Mouse (Mus musculus) midbrain, embryonic 11.5 days (tissue): ENCODE measurements around the gene Large1. TPM values are rescaled to one million over a fixed set of nuclear protein-coding genes. Genes with fewer than 3 reads are reported as not detected.
"Not testable (repeated sequence)": the region's sequence is repeated elsewhere in the genome, so short reads cannot be mapped to it uniquely, and the experiment has no call there.

Experiments used
- ATAC-seq: fragments of 200-750 bp; cut with Nextera tagmentation; 2 replicates; pipeline ENCODE4 v1.8.0; 2017; ENCODE audit warnings: moderate TSS enrichment, moderate library complexity; ENCODE audit not compliant: low FRiP score
- DNase-seq: peaks from one replicate; pipeline ENCODE4 v3.0.0; 2015; ENCODE audit warnings: low spot score; ENCODE audit errors: missing footprints
- H3K27ac ChIP-seq: fragments of 300-500 bp; sonication (generic); 2 replicates; pipeline ENCODE4 v1.5.1; 2014; ENCODE audit warnings: low read depth, low read length
- H3K27me3 ChIP-seq: fragments of 300-500 bp; sonication (generic); 2 replicates; pipeline ENCODE4 v1.6.1; 2014; ENCODE audit warnings: mild to moderate bottlenecking, low read length, moderate library complexity, mixed read lengths; ENCODE audit not compliant: control insufficient read depth, insufficient read depth
- H3K36me3 ChIP-seq: fragments of 300-500 bp; sonication (generic); 2 replicates; pipeline ENCODE4 v1.6.1; 2014; ENCODE audit warnings: mild to moderate bottlenecking, low read length, moderate library complexity, mixed read lengths; ENCODE audit not compliant: control insufficient read depth, insufficient read depth
- H3K4me1 ChIP-seq: fragments of 300-500 bp; sonication (generic); 2 replicates; pipeline ENCODE4 v1.6.1; 2014; ENCODE audit warnings: low read length; ENCODE audit not compliant: control insufficient read depth, insufficient read depth
- H3K4me2 ChIP-seq: fragments of 300-500 bp; sonication (generic); 2 replicates; pipeline ENCODE4 v1.6.1; 2014; ENCODE audit warnings: mild to moderate bottlenecking, moderate library complexity
- H3K4me3 ChIP-seq: fragments of 300-500 bp; sonication (generic); 2 replicates; pipeline ENCODE4 v1.5.1; 2014; ENCODE audit warnings: low read depth, low read length
- H3K9ac ChIP-seq: fragments of 300-500 bp; sonication (generic); 2 replicates; pipeline ENCODE4 v1.6.1; 2014; ENCODE audit warnings: low read length
- H3K9me3 ChIP-seq: fragments of 300-500 bp; sonication (generic); 2 replicates; pipeline ENCODE4 v1.6.1; 2016; ENCODE audit warnings: low read length; ENCODE audit not compliant: control insufficient read depth
- WGBS: fragments of 180-500 bp; shearing (Covaris S2); extraction: QIAGEN DNeasy Blood & Tissue Kit; methylation state at CpG from one replicate; pipeline ENCODE4 v1.1.7; 2014; 5-methylcytosine and 5-hydroxymethylcytosine counted together
- polyA plus RNA-seq: library from polyadenylated mRNA; unstranded; fragments of >200 nt; fragmentation: Nextera tagmentation; extraction: Ambion mirVana; gene quantifications from 2 replicates; pipeline ENCODE4 v1.2.1, GENCODE M21; 2014

The Large1 gene
- polyA plus RNA-seq, 1 experiment from 2014 or later: 8.4 TPM

DNA sequence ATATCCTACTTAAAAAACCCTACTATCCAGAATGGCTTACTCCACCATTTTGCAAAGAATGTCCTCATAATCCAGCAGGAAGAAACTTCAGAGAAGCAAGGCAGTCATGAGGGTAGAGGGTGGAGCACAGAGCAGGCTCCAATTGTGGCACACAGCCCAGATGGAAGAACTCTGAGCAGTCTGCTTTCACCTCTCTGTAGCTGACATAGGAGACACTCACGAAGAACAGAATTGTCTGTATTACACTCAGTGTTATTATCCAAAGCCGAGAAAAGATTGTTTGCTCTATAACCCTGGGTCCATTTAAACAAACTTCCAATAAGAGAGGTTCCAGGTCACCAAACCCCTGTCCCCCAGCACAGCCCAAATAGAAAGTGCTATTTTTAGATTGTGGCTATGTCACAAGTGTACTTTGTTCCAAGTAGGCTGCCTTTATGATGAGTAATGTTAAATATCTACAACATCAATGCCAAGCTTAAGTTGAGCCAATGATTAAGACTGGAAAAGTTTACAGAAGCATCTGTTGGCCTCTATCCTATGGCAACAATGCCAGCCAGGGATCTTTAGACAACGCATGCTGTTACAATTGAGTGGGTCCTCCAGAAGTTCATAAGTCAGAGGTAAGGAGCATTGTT lies 10.5 kb downstream of the Large1 start:
- 93% methylated on average over 3 of the region's 3 CpGs for WGBS
- DNase-seq: no peak

DNA sequence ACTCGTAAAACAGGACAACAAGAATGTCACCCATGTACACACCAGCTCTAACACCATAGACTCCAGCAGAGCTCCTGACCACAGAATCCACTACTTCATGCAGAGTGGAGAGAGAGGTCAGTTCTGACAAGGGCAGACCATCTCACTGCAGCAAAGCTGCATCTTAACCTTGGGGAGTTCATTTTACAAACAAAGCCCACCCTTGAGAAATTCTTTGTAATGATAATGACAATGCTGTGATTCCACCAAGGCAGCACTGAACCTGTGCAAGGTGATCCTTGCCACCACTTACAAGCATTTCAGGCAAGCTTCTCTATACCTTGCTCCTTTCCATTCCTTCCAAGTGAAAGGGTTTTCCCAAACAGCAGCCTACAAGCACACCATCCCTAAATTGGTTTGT lies 16.5 kb downstream of the Large1 start:
- Histone ChIP-seq H3K9me3 (no peaks in the 10 kb centered on the region), H3K4me1 (no peaks in the 10 kb centered on the region), H3K4me2 (no peak overlapping the region), H3K4me3 (no peak overlapping the region), H3K27me3 (no peaks in the 10 kb centered on the region), H3K9ac (no peak overlapping the region), H3K36me3 (no peaks in the 10 kb centered on the region), H3K27ac (no peak overlapping the region)
- ATAC-seq (no peak), DNase-seq (no peak)
- WGBS: 69% methylated on average over 1 of the region's 1 CpGs

More for the DNA sequence above, 10.5 kb downstream of the Large1 start:
- no peak overlapping the region for H3K27ac ChIP-seq
- no peak overlapping the region for H3K4me3 ChIP-seq
- H3K9ac ChIP-seq: no peak overlapping the region
- ATAC-seq: no peak
- H3K4me2 ChIP-seq: no peak overlapping the region
- H3K4me1 ChIP-seq: no peaks in the 10 kb centered on the region
- H3K36me3 ChIP-seq: no peaks in the 10 kb centered on the region
- H3K9me3 ChIP-seq: no peaks in the 10 kb centered on the region
- H3K27me3 ChIP-seq: no peaks in the 10 kb centered on the region

DNA sequence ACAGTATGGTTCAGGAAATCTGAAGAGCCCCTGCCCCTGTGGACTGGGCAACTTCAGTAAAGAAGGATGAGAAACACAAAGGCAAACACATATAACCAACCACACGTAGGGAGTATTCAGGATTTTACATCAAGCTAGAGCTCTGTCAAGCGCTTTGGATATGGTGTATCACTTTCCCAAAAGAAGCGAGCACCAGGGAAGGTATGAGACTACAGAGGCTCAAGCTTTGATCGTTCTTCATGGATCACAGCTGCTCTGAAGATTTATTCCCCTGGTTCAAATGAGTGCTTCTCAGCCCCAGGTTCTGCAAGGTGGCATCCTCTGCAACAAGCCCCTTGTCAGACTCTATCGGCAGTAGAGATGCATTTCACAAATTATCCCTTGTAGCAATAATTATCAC lies 24.2 kb downstream of the Large1 start:
- ATAC-seq: no peak

GRCm38 (mm10) chr8:73328056-73328455 lies 25.3 kb downstream of the Large1 start:
- DNase-seq (no peak), ATAC-seq (no peak)
- H3K9ac ChIP-seq: no peak overlapping the region
- H3K4me2 ChIP-seq: no peak overlapping the region
- H3K36me3 ChIP-seq: no peaks in the 10 kb centered on the region
- no peaks in the 10 kb centered on the region for H3K4me1 ChIP-seq
- no peaks in the 10 kb centered on the region for H3K27me3 ChIP-seq
- WGBS: 66% methylated on average over 3 of the region's 3 CpGs
- no peak overlapping the region for H3K27ac ChIP-seq
- H3K9me3 ChIP-seq: no peaks in the 10 kb centered on the region
- H3K4me3 ChIP-seq: no peak overlapping the region

More for the DNA sequence above, 24.2 kb downstream of the Large1 start:
- H3K27ac ChIP-seq: no peak overlapping the region
- WGBS: 90% methylated on average over 5 of the region's 5 CpGs
- H3K4me3 ChIP-seq: no peak overlapping the region
- no peak for DNase-seq
- no peaks in the 10 kb centered on the region for H3K9me3 ChIP-seq
- no peak overlapping the region for H3K9ac ChIP-seq
- H3K27me3 ChIP-seq: no peaks in the 10 kb centered on the region
- no peaks in the 10 kb centered on the region for H3K4me1 ChIP-seq
- H3K36me3 ChIP-seq: no peaks in the 10 kb centered on the region
- no peak overlapping the region for H3K4me2 ChIP-seq

- Histone ChIP-seq H3K4me3 (no peak overlapping the region), H3K9ac (no peak overlapping the region), H3K9me3 (no peaks in the 10 kb centered on the region), H3K27ac (no peak overlapping the region), H3K36me3 (no peaks in the 10 kb centered on the region), H3K4me2 (no peak overlapping the region), H3K27me3 (no peaks in the 10 kb centered on the region), H3K4me1 (no peaks in the 10 kb centered on the region)
- ATAC-seq: no peak
- DNase-seq: no peak
- 68% methylated on average over 4 of the region's 4 CpGs for WGBS
These were observed 28.7 kb downstream of the Large1 start for GRCm38 (mm10) chr8:73324667-73325066.

GRCm38 (mm10) chr8:73323591-73323990 lies 29.7 kb downstream of the Large1 start:
- Histone ChIP-seq H3K4me3 (no peak overlapping the region), H3K9me3 (no peaks in the 10 kb centered on the region)
- ATAC-seq: no peak

DNA sequence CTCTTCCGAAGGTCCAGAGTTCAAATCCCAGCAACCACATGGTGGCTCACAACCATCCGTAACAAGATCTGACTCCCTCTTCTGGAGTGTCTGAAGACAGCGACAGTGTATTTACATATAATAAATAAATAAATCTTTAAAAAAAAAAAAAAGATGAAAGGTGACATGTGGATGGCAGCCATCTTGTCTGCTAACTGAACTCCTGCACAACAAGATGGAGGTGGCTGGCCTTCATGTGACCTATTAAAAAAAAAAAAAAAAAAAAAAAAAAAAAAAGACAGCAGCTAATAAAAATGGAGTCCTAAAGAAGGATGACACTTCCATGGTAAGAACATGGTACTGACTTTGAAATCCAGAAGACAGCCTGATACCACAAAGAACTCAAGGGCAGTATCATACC lies 33.8 kb downstream of the Large1 start:
- not testable (repeated sequence) for H3K27me3 ChIP-seq, H3K9ac ChIP-seq, H3K27ac ChIP-seq, H3K9me3 ChIP-seq, H3K36me3 ChIP-seq, H3K4me1 ChIP-seq, DNase-seq, H3K4me2 ChIP-seq, H3K4me3 ChIP-seq
- WGBS: 100% methylated on average over 1 of the region's 3 CpGs
- ATAC-seq: peak; percentile 81

More at GRCm38 (mm10) chr8:73323591-73323990, 29.7 kb downstream of the Large1 start:
- Histone ChIP-seq H3K9ac (no peak overlapping the region), H3K4me1 (no peaks in the 10 kb centered on the region), H3K27ac (no peak overlapping the region), H3K36me3 (no peaks in the 10 kb centered on the region), H3K4me2 (no peak overlapping the region), H3K27me3 (no peaks in the 10 kb centered on the region)
- no peak for DNase-seq
- 93% methylated on average over 1 of the region's 1 CpGs for WGBS

DNA sequence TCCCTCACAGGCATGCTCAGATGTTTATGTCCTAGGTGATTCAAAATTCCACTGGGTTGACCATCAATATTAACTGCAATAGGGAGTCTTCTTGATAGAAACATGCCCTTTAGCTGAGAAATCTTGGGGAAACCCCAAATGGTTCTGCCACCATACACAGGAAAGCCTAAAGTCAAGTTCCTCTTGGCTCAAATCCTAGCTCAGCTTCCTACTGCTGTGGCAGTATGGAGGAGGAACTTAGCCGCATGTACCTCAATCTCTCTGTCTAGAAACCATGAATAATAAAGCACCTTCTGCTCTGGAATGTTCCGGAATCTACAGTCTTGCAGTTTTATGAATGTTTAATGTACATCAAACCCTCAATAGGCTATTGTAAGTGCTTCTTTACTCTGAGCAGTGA lies 39.4 kb downstream of the Large1 start:
- no peak for DNase-seq
- Histone ChIP-seq H3K9me3 (no peaks in the 10 kb centered on the region), H3K4me1 (no peaks in the 10 kb centered on the region), H3K4me3 (no peak overlapping the region), H3K9ac (no peak overlapping the region), H3K36me3 (no peaks in the 10 kb centered on the region), H3K27me3 (no peaks in the 10 kb centered on the region), H3K4me2 (no peak overlapping the region), H3K27ac (no peak overlapping the region)
- WGBS: 92% methylated on average over 2 of the region's 2 CpGs
- no peak for ATAC-seq

GRCm38 (mm10) chr8:73312714-73313607 lies 40.4 kb downstream of the Large1 start:
- 80% methylated on average over 8 of the region's 8 CpGs for WGBS
- ATAC-seq: no peak

More at GRCm38 (mm10) chr8:73312714-73313607, 40.4 kb downstream of the Large1 start:
- H3K27ac ChIP-seq: no peak overlapping the region
- H3K36me3 ChIP-seq: no peaks in the 10 kb centered on the region
- H3K27me3 ChIP-seq: no peaks in the 10 kb centered on the region
- H3K4me2 ChIP-seq: no peak overlapping the region
- no peak overlapping the region for H3K9ac ChIP-seq
- no peaks in the 10 kb centered on the region for H3K9me3 ChIP-seq
- no peak overlapping the region for H3K4me3 ChIP-seq
- DNase-seq: no peak
- H3K4me1 ChIP-seq: no peaks in the 10 kb centered on the region
